Mouse (Mus musculus) left cerebral cortex, postnatal 14 days (tissue): ENCODE measurements at regions not wholly inside any gene's neighbourhood (a gene's known extent, or its start where the extent isn't known, plus 50 kb on each side); places are given as distances from the start of the nearest gene placed in this dataset.

Experiments
- DNase-seq, 2 experiments: peaks; one replicate each; pipeline ENCODE4 v3.0.0; 2021 to 2022; ENCODE audit warnings: low spot score in 2 of 2, mixed read lengths in 1 of 2
- intact Hi-C: fragments of 180-260 bp; cut with DNase I; formaldehyde crosslinking; loops from one replicate; pipeline ENCODE4 v1.15.1; 2025

DNA sequence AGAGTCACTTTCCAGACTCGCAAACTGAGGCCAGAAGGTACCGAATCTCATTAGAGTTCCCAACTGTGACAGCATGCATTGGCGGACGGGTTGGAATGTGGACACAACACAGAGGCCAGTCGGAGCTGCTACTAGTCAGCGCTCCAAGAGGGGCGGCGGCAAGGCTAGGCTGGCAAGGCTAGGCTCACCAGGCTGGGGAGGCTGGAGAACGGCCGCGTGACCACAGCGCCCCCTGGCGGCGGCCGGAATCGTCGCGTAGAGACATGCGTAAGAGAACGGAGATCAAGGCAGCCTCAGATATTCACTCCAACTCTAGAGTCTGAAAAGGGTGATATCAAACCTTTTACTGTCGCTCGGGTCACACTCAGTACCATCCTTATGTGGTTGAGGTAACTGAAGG lies 72.8 kb upstream of the Cdh5 start:
- peak; percentile 79 to 89 for DNase-seq
- intact Hi-C loops = loop anchor here (5.0 to 10.0 kb wide), 6 partner anchors 174 to 1344 kb away; partner anchors contain the start of gene Cdh11

DNA sequence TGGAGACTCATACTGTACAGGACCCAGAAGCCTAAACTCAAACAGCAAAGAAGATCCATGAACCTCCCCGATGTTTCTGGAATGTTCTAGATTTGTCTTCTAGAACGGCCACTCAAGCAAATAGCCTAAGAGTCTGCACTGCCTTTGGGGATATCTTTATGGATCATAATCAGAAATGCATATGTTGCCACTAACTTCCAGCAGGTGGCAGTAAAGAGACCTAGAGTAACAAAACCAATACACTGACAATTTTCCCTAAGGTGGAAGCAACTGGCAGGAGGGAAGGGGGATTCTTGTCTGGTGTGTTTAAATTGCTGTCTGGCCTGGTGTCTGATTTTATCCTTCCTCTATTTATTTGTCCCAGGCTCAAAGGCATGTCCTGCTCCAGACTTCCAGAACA lies 69.2 kb upstream of the Cdh5 start:
- peak; percentile 43 to 60 for DNase-seq
- intact Hi-C loops = loop anchor here (5.0 kb wide), 1 partner anchor 45 kb away; no protein-coding TSS in a partner anchor

DNA sequence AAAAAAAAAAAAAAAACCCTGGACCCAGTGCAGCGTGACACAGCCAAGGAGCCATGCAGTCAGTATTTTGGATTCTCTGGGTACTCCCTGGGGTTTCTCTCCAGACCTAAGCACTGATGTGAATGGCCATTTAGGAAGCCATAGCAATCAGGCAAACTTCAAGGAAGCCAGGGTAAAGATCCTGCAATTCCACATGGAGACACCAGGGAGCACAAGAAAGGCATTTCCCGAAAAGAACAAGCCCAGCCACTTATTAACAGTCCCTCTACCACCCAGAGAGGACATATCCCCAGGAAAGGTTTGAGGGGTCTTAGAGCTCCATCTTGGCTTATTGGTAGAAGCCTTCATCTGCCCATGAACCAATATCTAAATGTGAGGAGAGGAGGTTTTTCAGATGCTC lies 68.3 kb upstream of the Cdh5 start:
- no peak for DNase-seq
- intact Hi-C loops = loop anchor here (5.0 kb wide), 1 partner anchor 44 kb away; no protein-coding TSS in a partner anchor

DNA sequence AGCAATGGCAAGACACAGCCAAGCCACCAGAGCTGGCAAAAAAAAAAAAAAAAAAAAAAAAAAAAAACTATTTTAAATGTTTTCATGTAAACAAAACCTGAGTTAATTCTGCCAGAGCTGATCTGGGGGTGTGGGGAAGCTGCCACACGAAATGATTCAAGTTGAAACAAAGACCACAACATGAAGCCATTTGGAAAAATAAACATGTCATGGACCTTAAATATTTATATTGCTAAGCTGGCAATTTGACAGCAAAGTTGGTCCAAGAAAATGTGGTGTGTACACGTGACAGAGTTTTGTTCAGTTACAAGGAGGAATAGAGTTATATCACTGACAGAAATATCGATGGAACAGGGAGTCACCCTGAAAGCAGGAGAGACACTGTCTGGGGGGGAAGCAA lies 67.1 kb upstream of the Cdh5 start:
- intact Hi-C loops = loop anchor here (5.0 kb wide), 1 partner anchor 43 kb away; no protein-coding TSS in a partner anchor
- DNase-seq = no peak

DNA sequence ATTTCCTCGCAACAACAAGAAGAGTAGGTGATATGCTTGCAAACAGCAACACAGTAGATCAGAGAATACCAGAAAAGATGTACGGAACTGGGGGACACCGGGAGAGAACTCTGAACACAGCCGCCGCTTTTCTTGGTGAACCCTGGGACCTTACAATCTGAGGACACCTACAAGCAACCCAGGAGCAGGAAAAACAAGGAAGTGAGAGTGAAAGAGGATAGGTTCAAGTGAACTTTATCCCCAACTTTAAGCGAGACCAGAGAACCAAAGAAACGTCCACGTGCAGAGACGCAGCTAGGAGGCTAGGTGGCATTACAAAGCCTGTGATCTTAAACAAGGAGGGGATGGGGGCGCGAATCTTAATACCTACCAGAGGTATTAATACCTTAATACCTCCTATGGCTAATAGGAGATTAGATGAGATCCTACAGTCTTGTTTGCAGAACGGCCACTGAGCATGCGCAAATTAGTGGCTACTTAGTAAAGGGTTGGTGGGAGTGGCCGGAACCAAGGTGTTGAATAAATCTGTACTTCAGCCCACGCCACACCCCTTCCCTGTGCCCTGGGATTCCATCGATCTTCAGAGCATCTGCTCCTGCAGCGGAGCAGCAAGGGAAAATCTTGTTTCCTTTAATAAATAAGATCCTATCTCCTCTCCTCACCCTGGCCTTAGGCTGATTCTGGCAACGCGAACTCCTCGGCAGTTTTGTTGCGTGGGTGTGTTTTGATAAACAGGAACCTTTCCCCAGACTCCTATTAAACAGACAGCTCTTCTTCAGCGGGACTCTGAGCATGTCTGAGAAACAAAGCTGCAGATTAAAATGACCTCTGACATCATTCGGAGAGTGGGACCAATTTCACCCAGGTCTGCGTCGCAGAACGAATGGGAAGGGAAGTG lies 64.6 kb upstream of the Cdh5 start:
- DNase-seq = no peak
- intact Hi-C loops = no loop called here

DNA sequence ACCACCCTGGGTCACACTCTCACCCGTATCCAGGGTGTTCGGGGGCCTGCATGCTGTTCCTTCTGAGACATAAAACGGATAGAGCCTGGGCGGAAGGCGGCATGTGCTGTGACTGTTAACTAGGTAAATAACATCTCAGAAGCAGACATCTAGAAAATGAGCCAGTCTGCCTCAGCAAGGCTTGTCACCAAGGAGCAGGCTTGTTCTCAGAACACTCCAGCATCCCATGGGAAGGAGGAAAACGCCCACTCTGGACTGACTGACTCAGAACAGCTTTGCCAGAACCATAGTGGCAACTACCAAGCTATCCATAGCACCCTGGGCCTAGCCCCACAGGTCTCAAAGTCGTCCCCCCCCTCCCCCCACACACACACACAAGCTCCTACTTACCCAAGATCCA lies 63.8 kb upstream of the Cdh5 start:
- peak; percentile 19 to 59 for DNase-seq
- intact Hi-C loops = no loop called here

DNA sequence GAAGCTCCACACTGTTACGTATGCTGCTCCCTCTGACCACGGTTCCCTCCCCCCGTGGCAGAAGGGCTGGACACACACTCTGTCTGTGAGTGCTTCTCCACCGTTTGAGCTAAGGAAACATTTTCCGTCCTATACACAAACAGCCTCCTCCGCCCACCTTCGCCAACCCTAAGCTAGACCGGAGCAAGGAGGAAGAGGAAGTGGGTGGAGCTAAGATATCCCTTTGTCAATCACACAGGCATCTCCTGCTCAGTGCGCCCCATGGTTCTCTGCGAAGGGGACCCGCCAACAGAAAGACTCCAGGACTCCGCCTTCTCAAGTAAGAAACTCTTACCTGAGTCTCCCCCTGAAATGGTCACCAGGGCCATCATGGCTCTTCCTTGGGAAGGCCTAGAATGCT lies 61.9 kb upstream of the Cdh5 start:
- no peak for DNase-seq
- intact Hi-C loops = no loop called here

DNA sequence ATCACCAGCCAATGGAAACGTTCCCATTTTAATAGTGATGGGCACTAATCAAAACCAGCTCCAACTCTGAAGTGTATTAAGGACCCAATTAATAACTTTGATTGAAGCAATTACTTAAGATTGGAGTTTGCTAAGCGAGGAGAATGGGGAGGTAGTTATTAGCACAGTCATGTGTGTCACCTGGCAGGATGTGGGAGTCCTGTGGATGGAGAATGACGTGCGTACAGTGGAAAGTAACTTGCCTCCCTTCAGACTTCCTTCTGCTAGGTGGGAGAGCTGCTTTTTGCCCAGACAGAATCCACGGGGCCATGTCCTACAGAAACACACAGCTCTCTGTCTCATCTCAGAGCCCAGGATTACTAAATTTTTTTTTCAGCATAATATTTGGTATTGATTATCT lies 59.9 kb upstream of the Cdh5 start:
- DNase-seq = no peak
- intact Hi-C loops = no loop called here

DNA sequence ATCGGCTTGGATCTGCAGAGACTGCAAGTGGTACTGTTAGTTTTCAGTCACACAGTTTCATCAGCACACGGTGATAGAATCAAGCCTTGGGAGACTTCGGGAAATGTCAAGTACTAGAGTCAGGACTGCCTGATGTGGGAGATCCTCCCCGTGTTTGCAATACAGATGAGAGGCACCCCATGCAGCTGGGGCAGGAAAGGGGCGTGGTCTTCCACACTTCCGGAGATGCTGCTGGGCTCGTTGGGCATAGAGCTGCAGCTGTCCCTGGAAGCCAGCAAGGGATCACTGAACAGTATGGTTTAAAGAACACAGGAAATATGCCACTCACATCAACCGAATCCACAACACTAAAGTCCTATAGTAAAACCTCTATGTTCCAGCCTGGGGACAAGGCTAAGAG lies 59.0 kb upstream of the Cdh5 start:
- no peak for DNase-seq
- intact Hi-C loops = no loop called here

DNA sequence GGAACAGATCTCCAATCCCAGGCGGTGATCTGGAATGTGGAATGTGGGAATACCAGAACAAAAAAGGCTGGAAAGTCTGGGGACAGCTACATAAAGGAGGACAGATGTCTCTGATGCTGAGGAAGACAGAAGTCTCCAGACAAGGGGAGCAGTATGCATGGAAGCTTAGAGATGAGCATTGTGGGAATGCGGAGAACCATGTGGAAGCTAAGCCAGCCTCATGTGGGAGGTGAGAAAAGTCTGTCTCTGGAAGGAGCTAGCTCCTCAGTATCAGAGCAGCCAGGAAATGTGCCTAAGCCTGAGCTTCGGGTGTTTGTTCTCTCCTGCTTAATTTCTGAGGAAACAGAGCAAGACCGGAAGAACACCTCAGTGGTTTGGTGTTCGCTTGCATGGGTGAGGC lies 53.4 kb upstream of the Cdh5 start:
- intact Hi-C loops = no loop called here
- DNase-seq = peak in 1 of 2 experiments; percentile 48

DNA sequence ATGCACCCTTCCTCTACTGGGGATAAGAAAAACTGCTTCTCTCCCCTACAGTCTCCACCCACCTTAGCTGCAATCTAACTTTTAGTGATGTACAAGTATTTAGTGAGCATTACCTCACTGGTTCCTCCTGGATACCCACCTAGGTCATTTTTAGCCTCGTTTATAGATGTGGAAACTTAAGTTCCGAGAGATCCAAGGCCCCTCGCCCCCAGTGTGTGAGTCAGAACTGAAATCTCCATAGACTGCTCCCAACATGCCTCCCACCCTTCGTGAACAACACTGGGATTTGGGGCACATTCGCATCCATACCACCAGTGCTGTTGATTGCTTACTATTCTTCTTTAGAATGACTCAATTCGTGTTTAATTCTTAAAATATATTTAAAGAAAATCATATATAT lies 52.2 kb upstream of the Cdh5 start:
- intact Hi-C loops = no loop called here
- DNase-seq = no peak

DNA sequence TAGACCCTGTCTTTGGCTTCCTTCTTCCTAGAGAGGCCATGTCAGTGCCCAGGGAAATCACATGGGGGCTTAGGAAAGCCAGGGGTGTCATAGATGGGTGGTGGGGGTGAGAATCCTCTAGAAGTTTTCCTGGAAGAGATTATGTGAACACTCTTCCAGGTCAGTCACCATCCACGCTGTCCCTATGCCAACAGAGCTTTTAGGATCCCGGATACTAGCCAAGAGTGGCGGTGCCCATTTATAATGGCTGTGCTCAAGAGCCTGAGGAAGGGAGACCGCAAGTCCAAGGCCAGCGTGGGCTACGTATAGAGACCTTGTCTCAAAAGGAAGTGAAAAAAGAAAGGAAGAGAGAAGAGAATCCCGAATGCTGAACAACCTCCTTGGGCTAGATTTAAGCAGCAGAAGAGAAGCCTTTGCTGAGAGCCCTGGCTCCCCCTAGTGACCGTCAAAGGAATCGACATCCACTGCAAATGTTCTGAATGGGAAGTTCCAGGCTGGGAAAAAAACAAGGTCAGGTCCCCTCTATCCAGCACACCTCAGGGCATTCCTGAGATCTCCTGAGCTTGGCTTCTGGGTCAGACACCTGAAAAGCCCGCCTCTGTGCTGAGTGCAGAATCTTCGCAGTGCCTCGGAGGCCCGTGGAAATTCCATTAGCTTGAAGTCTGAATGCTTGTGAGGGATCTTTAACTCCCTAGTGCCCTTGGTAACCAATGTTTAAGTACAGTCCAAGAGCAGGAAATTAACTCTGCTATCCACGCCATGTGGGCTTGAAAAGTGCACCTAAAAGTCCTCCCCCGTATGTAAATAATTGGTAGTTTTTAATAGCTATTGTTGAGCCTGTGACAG lies 50.5 kb upstream of the Cdh5 start:
- intact Hi-C loops = no loop called here
- peak; percentile 77 to 85 for DNase-seq

DNA sequence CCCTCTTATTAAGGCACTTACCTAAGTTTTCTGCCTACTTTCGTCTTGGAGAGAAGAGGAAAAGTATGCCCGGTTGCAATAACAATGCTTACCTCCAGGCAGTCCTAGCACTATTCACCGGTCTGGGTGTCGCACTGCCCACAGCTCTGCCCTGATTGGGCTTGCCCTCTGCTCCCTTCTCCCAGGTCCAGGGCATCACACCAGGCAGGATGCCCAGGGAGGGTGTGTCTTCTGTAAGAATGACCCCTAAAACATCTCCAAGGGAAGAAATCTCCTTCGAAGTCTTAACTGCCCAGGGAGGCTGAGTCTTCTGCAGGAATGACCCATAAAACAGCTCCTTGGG lies 49.9 kb upstream of the Cdh5 start:
- intact Hi-C loops = no loop called here
- DNase-seq = no peak
